Mouse (Mus musculus) CH12.LX (cell line): ENCODE measurements around the gene Il1b. TPM values are rescaled to one million over a fixed set of nuclear protein-coding genes. Genes with fewer than 3 reads are reported as not detected.

ENCODE experiments used
- DNase-seq: peaks from one replicate; pipeline ENCODE4 v3.0.0-alpha.2; 2013; ENCODE audit errors: extremely low read depth
- H3K27ac ChIP-seq: 2 replicates; pipeline ENCODE4 v1.5.1; 2012; ENCODE audit warnings: low read depth, mild to moderate bottlenecking, control low read depth, moderate library complexity; ENCODE audit not compliant: insufficient read depth
- H3K27me3 ChIP-seq: replicated peaks from 2 replicates; pipeline ENCODE3; 2012; ENCODE audit warnings: inconsistent platforms
- H3K36me3 ChIP-seq, 2 experiments: replicated peaks in 1 of 2; 2 replicates each; pipeline versions ENCODE3 to v1.6.1; 2012; ENCODE audit warnings: inconsistent platforms in 1 of 2, low read length in 1 of 2, mild to moderate bottlenecking in 1 of 2, mixed read lengths in 1 of 2, moderate library complexity in 1 of 2; ENCODE audit not compliant: control insufficient read depth in 1 of 2, insufficient read depth in 1 of 2
- H3K4me1 ChIP-seq, 2 experiments: 2 replicates each; pipeline ENCODE4 v1.6.1; 2012; ENCODE audit warnings: inconsistent platforms in 1 of 2, moderate library complexity in 1 of 2; ENCODE audit not compliant: insufficient read depth in 2 of 2, control insufficient read depth in 1 of 2
- H3K4me2 ChIP-seq: 2 replicates; pipeline ENCODE4 v1.6.1; 2012; ENCODE audit warnings: low read depth, mild to moderate bottlenecking, control low read depth; ENCODE audit not compliant: poor library complexity, insufficient read depth, severe bottlenecking
- H3K4me3 ChIP-seq, 3 experiments: fragments of 150-350 bp in 1 of 3; sonication (generic) in 1 of 3; replicated peaks in 1 of 3; 2 replicates each; pipeline versions ENCODE3 to v1.5.1; 2011 to 2012; ENCODE audit warnings: low read depth in 2 of 3, low read length in 2 of 3, mild to moderate bottlenecking in 2 of 3, moderate library complexity in 2 of 3, control low read depth in 1 of 3, improper control_type of control experiment in 1 of 3, inconsistent platforms in 1 of 3, mixed read lengths in 1 of 3; ENCODE audit not compliant: poor library complexity in 1 of 3
- H3K79me2 ChIP-seq: replicated peaks from 2 replicates; pipeline ENCODE4 v1.6.1; 2012; ENCODE audit warnings: mild to moderate bottlenecking, moderate library complexity; ENCODE audit not compliant: control insufficient read depth, poor library complexity, insufficient read depth, severe bottlenecking; ENCODE audit errors: extremely low read depth
- H3K9ac ChIP-seq: 2 replicates; pipeline ENCODE4 v1.6.1; 2012; ENCODE audit warnings: low read depth, mild to moderate bottlenecking, control low read depth, moderate library complexity; ENCODE audit not compliant: insufficient read depth
- H3K9me3 ChIP-seq: replicated peaks from 2 replicates; pipeline ENCODE3; 2012; ENCODE audit warnings: low read length, inconsistent platforms, mixed read lengths
- BHLHE40 ChIP-seq: IDR thresholded peaks from 2 replicates; pipeline ENCODE4 v1.6.1; 2011; ENCODE audit warnings: mild to moderate bottlenecking, low read depth, low read length, improper control_type of control experiment
- CHD2 ChIP-seq: IDR thresholded peaks from 2 replicates; pipeline ENCODE4 v1.6.1; 2011; ENCODE audit warnings: low read length, improper control_type of control experiment
- E2F4 ChIP-seq: IDR thresholded peaks from 2 replicates; pipeline ENCODE4 v1.6.1; 2011; ENCODE audit warnings: low read depth, low read length, improper control_type of control experiment; ENCODE audit not compliant: insufficient replicate concordance
- EP300 ChIP-seq: IDR thresholded peaks from 2 replicates; pipeline ENCODE4 v1.6.1; 2011; ENCODE audit warnings: low read length, improper control_type of control experiment
- ETS1 ChIP-seq: conservative IDR thresholded peaks from 2 replicates; pipeline ENCODE4 v1.6.1; 2012; ENCODE audit warnings: low read depth, mild to moderate bottlenecking, inconsistent platforms, low read length, improper control_type of control experiment, moderate library complexity
- GABPA ChIP-seq: IDR thresholded peaks from 2 replicates; pipeline ENCODE4 v1.6.1; 2012; ENCODE audit warnings: low read depth, low read length, improper control_type of control experiment, inconsistent platforms; ENCODE audit not compliant: insufficient replicate concordance
- HCFC1 ChIP-seq: IDR thresholded peaks from 2 replicates; pipeline ENCODE4 v1.6.1; 2012; ENCODE audit warnings: low read depth, mild to moderate bottlenecking, inconsistent platforms, low read length, improper control_type of control experiment
- IRF4 ChIP-seq: IDR thresholded peaks from 2 replicates; pipeline ENCODE4 v1.6.1; 2014; ENCODE audit warnings: low read depth, mild to moderate bottlenecking, inconsistent platforms, low read length, improper control_type of control experiment
- JUN ChIP-seq: IDR thresholded peaks from 2 replicates; pipeline ENCODE4 v1.6.1; 2011; ENCODE audit warnings: low read depth, mild to moderate bottlenecking, low read length, improper control_type of control experiment, moderate library complexity; ENCODE audit not compliant: insufficient read depth
- MXI1 ChIP-seq: IDR thresholded peaks from 2 replicates; pipeline ENCODE4 v1.6.1; 2011; ENCODE audit warnings: mild to moderate bottlenecking, low read depth, low read length, improper control_type of control experiment
- MYC ChIP-seq: IDR thresholded peaks from 2 replicates; pipeline ENCODE4 v1.6.1; 2011; ENCODE audit warnings: low read depth, mild to moderate bottlenecking, improper control_type of control experiment, low read length
- NELFE ChIP-seq: IDR thresholded peaks from 2 replicates; pipeline ENCODE4 v1.6.1; 2011; ENCODE audit warnings: low read depth, low read length, improper control_type of control experiment
- PAX5 ChIP-seq: IDR thresholded peaks from 2 replicates; pipeline ENCODE4 v1.6.1; 2012; ENCODE audit warnings: low read length, inconsistent platforms, mixed read lengths
- POLR2AphosphoS2 ChIP-seq: IDR thresholded peaks from 2 replicates; pipeline ENCODE4 v1.6.1; 2011; ENCODE audit warnings: low read depth, low read length, improper control_type of control experiment
- RAD21 ChIP-seq: IDR thresholded peaks from 2 replicates; pipeline ENCODE4 v1.6.1; 2011; ENCODE audit warnings: low read depth, mild to moderate bottlenecking, low read length, improper control_type of control experiment, moderate library complexity
- SIN3A ChIP-seq: IDR thresholded peaks from 2 replicates; pipeline ENCODE4 v1.6.1; 2012; ENCODE audit warnings: low read length, improper control_type of control experiment, inconsistent platforms
- SMC3 ChIP-seq: IDR thresholded peaks from 2 replicates; pipeline ENCODE4 v1.6.1; 2011; ENCODE audit warnings: low read depth, low read length, improper control_type of control experiment
- TCF12 ChIP-seq: IDR thresholded peaks from 2 replicates; pipeline ENCODE4 v1.6.1; 2014; ENCODE audit warnings: low read depth, mild to moderate bottlenecking, inconsistent platforms, low read length, improper control_type of control experiment
- UBTF ChIP-seq: IDR thresholded peaks from 2 replicates; pipeline ENCODE4 v1.6.1; 2012; ENCODE audit warnings: low read depth, mild to moderate bottlenecking, inconsistent platforms, low read length, improper control_type of control experiment, moderate library complexity
- USF1 ChIP-seq: IDR thresholded peaks from 2 replicates; pipeline ENCODE4 v1.6.1; 2014; ENCODE audit warnings: low read depth, mild to moderate bottlenecking, inconsistent platforms, low read length, improper control_type of control experiment
- USF2 ChIP-seq: conservative IDR thresholded peaks from 2 replicates; pipeline ENCODE4 v1.6.1; 2011; ENCODE audit warnings: low read depth, low read length, improper control_type of control experiment
- ZC3H11A ChIP-seq: IDR thresholded peaks from 2 replicates; pipeline ENCODE4 v1.6.1; 2012; ENCODE audit warnings: low read depth, mild to moderate bottlenecking, inconsistent platforms, low read length, improper control_type of control experiment
- ZMIZ1 ChIP-seq: IDR thresholded peaks from 2 replicates; pipeline ENCODE4 v1.6.1; 2012; ENCODE audit warnings: low read depth, mild to moderate bottlenecking, inconsistent platforms, low read length, improper control_type of control experiment
- ZNF384 ChIP-seq: IDR thresholded peaks from 2 replicates; pipeline ENCODE4 v1.6.1; 2012; ENCODE audit warnings: low read depth, low read length, improper control_type of control experiment, inconsistent platforms
- dilution Hi-C: fragments of 300-500 bp; cut with MboI; formaldehyde crosslinking; loops from 2 replicates; pipeline ENCODE4 v1.14.3; 2020; ENCODE audit warnings: low sequenced_read_pairs; ENCODE audit not compliant: extremely low pct_unique_long_range_greater_than_20kb, extremely low pct_ligation_motif_present
- in situ Hi-C: fragments of 300-500 bp; cut with MboI; formaldehyde crosslinking; loops from 3 replicates; pipeline ENCODE4 v1.14.3; 2019; ENCODE audit warnings: low sequenced_read_pairs, low pct_ligation_motif_present, low pct_unique_long_range_greater_than_20kb, mixed read lengths
- polyA plus RNA-seq: library from polyadenylated mRNA; unstranded; fragments of >175 nt; gene quantifications from 2 replicates; pipeline ENCODE4 v1.2.1, GENCODE M21; 2012; ENCODE audit warnings: low read depth; ENCODE audit not compliant: insufficient read length
- total RNA-seq, 2 experiments: library from RNA; depleted of rRNA; stranded (reverse); fragments of 300-350 nt in 1 of 2; fragments of >200 nt in 1 of 2; gene quantifications; 2 replicates each; pipeline ENCODE4 v1.2.3; 2012 to 2014

Il1b gene
- total and polyA plus RNA-seq, 3 experiments, result 0.23 to 0.44 TPM; not detected in 1

DNA sequence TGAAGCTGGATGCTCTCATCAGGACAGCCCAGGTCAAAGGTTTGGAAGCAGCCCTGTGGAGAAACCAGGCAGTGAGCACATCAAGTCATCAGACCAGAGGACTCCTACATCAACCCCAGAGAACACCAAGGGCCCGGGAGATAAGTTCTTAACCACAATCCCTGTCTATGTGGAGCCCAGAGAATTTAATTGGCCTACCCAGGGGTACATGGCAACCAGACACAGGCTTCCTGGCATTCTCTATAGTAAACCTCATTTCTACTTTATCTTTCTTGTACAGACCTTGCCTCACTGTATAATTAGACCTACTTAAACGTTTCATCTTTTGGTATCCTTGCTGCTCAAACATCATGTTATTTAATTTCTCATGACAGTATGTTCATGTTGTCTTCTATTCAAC, 2.8 kb downstream of the Il1b start:
- H3K4me3 ChIP-seq, result no peak overlapping the region
- no peak overlapping the region for H3K4me2 ChIP-seq
- no peak for DNase-seq
- no peaks in the 10 kb centered on the region for H3K36me3 ChIP-seq
- dilution Hi-C loops, result no loop called here
- H3K9ac ChIP-seq, result no peak overlapping the region
- H3K4me1 ChIP-seq, result peaks cover 0 to 15% of the 10 kb centered on the region in 2 experiments; a peak in 2 of 4 replicates
- no peaks in the 10 kb centered on the region for H3K27me3 ChIP-seq
- H3K9me3 ChIP-seq, result no peaks in the 10 kb centered on the region
- TF ChIP-seq TCF12 (no peak), RAD21 (no peak), IRF4 (no peak), MXI1 (no peak), ETS1 (no peak), BHLHE40 (no peak), ZMIZ1 (no peak), USF1 (no peak), PAX5 (no peak)
- TF ChIP-seq, all 38 proteins: peak for 0
- H3K79me2 ChIP-seq, result no peaks in the 10 kb centered on the region
- in situ Hi-C loops, result no loop called here
- H3K27ac ChIP-seq, result no peak overlapping the region

DNA sequence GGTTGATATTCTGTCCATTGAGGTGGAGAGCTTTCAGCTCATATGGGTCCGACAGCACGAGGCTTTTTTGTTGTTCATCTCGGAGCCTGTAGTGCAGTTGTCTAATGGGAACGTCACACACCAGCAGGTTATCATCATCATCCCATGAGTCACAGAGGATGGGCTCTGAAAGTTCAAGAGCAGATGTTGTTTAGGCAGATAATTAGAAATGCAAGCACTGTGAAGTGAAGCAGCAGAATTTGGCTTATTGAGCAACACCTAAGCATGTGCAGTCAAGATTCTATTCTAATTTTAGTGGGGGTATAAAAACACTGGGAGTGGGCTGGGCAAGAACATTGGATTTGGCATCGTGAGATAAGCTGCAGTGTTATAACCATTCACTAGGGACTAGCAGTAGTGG, 3.7 kb downstream of the Il1b start:
- H3K9ac ChIP-seq, result no peak overlapping the region
- no peaks in the 10 kb centered on the region for H3K9me3 ChIP-seq
- no peak overlapping the region for H3K4me2 ChIP-seq
- H3K27me3 ChIP-seq, result no peaks in the 10 kb centered on the region
- in situ Hi-C loops (no loop called here), dilution Hi-C loops (no loop called here)
- no peaks in the 10 kb centered on the region for H3K36me3 ChIP-seq
- no peaks in the 10 kb centered on the region for H3K79me2 ChIP-seq
- H3K27ac ChIP-seq, result no peak overlapping the region
- no peak for TF ChIP-seq GABPA
- no peak for TF ChIP-seq NELFE
- no peak for TF ChIP-seq ETS1
- no peak for TF ChIP-seq HCFC1
- TF ChIP-seq ZMIZ1, result no peak
- no peak for TF ChIP-seq TCF12
- no peak for TF ChIP-seq ZC3H11A
- TF ChIP-seq E2F4, result no peak
- TF ChIP-seq EP300, result no peak
- TF ChIP-seq UBTF, result no peak
- no peak for TF ChIP-seq MYC
- no peak for TF ChIP-seq CHD2
- no peak for TF ChIP-seq BHLHE40
- TF ChIP-seq SMC3, result no peak
- TF ChIP-seq JUN, result no peak
- no peak for TF ChIP-seq POLR2AphosphoS2
- no peak for TF ChIP-seq ZNF384
- no peak for TF ChIP-seq SIN3A
- TF ChIP-seq RAD21, result no peak
- TF ChIP-seq USF2, result no peak
- no peak for DNase-seq
- H3K4me1 ChIP-seq, result peaks cover 0 to 10% of the 10 kb centered on the region in 2 experiments; a peak in 2 of 4 replicates
- no peak overlapping the region for H3K4me3 ChIP-seq
